Mouse (Mus musculus): ENCODE data around the gene Gm13090. TPM values are rescaled to one million over a fixed set of nuclear protein-coding genes. Genes with fewer than 3 reads are reported as not detected.

The Gm13090 gene
- polyA plus RNA-seq, 1 experiment, result not detected

- H3K27me3 ChIP-seq (ENCODE audit: control insufficient read depth, insufficient read depth, low read length), result no peaks in the 10 kb centered on the region; the same call in 1 of the 2 replicates
- no peak for TF ChIP-seq CTCF (IDR thresholded peaks at IDR 0.05; ENCODE audit: borderline replicate concordance, control insufficient read depth, extremely low read depth, insufficient read depth, low read length, poor library complexity)
- TF ChIP-seq POLR2A (IDR thresholded peaks at IDR 0.05; ENCODE audit: control insufficient read depth, extremely low read depth, insufficient read depth, low read length, poor library complexity), result no peak
- WGBS, result 82% methylated on average over 9 of the region's 9 CpGs
- no peak for DNase-seq
- no peaks in the 10 kb centered on the region for H3K36me3 ChIP-seq (ENCODE audit: control insufficient read depth, insufficient read depth, low read length)
- H3K4me1 ChIP-seq (replicated peaks; ENCODE audit: control insufficient read depth, insufficient read depth, low read length), result no peaks in the 10 kb centered on the region
- H3K4me3 ChIP-seq (ENCODE audit: control insufficient read depth, insufficient read depth, low read length), result no peak overlapping the region
- H3K27ac ChIP-seq (ENCODE audit: control insufficient read depth, insufficient read depth, low read length), result no peak overlapping the region
Measured at GRCm38 (mm10) chr4:151132493-151132892, 43.1 kb downstream of the Gm13090 start.

GRCm38 (mm10) chr4:151133760-151134159 lies 44.4 kb downstream of the Gm13090 start:
- no peak for DNase-seq
- no peaks in the 10 kb centered on the region; the same call in 1 of the 2 replicates for H3K27me3 ChIP-seq (ENCODE audit: control insufficient read depth, insufficient read depth, low read length)
- no peak overlapping the region for H3K27ac ChIP-seq (ENCODE audit: control insufficient read depth, insufficient read depth, low read length)
- 51% methylated on average over 4 of the region's 4 CpGs for WGBS
- no peaks in the 10 kb centered on the region for H3K36me3 ChIP-seq (ENCODE audit: control insufficient read depth, insufficient read depth, low read length)
- no peaks in the 10 kb centered on the region for H3K4me1 ChIP-seq (replicated peaks; ENCODE audit: control insufficient read depth, insufficient read depth, low read length)
- no peak overlapping the region for H3K4me3 ChIP-seq (ENCODE audit: control insufficient read depth, insufficient read depth, low read length)
- TF ChIP-seq POLR2A (IDR thresholded peaks at IDR 0.05; ENCODE audit: control insufficient read depth, extremely low read depth, insufficient read depth, low read length, poor library complexity), result no peak

- DNase-seq, result no peak
- Histone ChIP-seq H3K27ac (ENCODE audit: control insufficient read depth, insufficient read depth, low read length) (no peak overlapping the region), H3K27me3 (ENCODE audit: control insufficient read depth, insufficient read depth, low read length) (no peaks in the 10 kb centered on the region; the same call in 1 of the 2 replicates), H3K36me3 (ENCODE audit: control insufficient read depth, insufficient read depth, low read length) (no peaks in the 10 kb centered on the region), H3K4me3 (ENCODE audit: control insufficient read depth, insufficient read depth, low read length) (no peak overlapping the region), H3K4me1 (replicated peaks; ENCODE audit: control insufficient read depth, insufficient read depth, low read length) (no peaks in the 10 kb centered on the region)
- TF ChIP-seq POLR2A (IDR thresholded peaks at IDR 0.05; ENCODE audit: control insufficient read depth, extremely low read depth, insufficient read depth, low read length, poor library complexity) (no peak), CTCF (IDR thresholded peaks at IDR 0.05; ENCODE audit: borderline replicate concordance, control insufficient read depth, extremely low read depth, insufficient read depth, low read length, poor library complexity) (no peak)
- WGBS, result 78% methylated on average over 8 of the region's 8 CpGs
Measured at GRCm38 (mm10) chr4:151135491-151135890, 46.1 kb downstream of the Gm13090 start.

GRCm38 (mm10) chr4:151137701-151138100 lies 48.3 kb downstream of the Gm13090 start:
- WGBS, result 73% methylated on average over 5 of the region's 5 CpGs

GRCm38 (mm10) chr4:151138135-151138534 lies 48.8 kb downstream of the Gm13090 start:
- Histone ChIP-seq H3K4me1 (replicated peaks; ENCODE audit: control insufficient read depth, insufficient read depth, low read length) (no peaks in the 10 kb centered on the region), H3K27ac (ENCODE audit: control insufficient read depth, insufficient read depth, low read length) (no peak overlapping the region), H3K4me3 (ENCODE audit: control insufficient read depth, insufficient read depth, low read length) (no peak overlapping the region), H3K27me3 (ENCODE audit: control insufficient read depth, insufficient read depth, low read length) (no peaks in the 10 kb centered on the region; the same call in 1 of the 2 replicates), H3K36me3 (ENCODE audit: control insufficient read depth, insufficient read depth, low read length) (no peaks in the 10 kb centered on the region)
- no peak for DNase-seq
- TF ChIP-seq CTCF (IDR thresholded peaks at IDR 0.05; ENCODE audit: borderline replicate concordance, control insufficient read depth, extremely low read depth, insufficient read depth, low read length, poor library complexity) (no peak), POLR2A (IDR thresholded peaks at IDR 0.05; ENCODE audit: control insufficient read depth, extremely low read depth, insufficient read depth, low read length, poor library complexity) (no peak)
- WGBS, result 21% methylated on average over 10 of the region's 10 CpGs

More at GRCm38 (mm10) chr4:151137701-151138100, 48.3 kb downstream of the Gm13090 start:
- no peak overlapping the region for H3K4me3 ChIP-seq (ENCODE audit: control insufficient read depth, insufficient read depth, low read length)
- no peaks in the 10 kb centered on the region for H3K4me1 ChIP-seq (replicated peaks; ENCODE audit: control insufficient read depth, insufficient read depth, low read length)
- H3K27me3 ChIP-seq (ENCODE audit: control insufficient read depth, insufficient read depth, low read length), result no peaks in the 10 kb centered on the region; the same call in 1 of the 2 replicates
- DNase-seq, result no peak
- TF ChIP-seq POLR2A (IDR thresholded peaks at IDR 0.05; ENCODE audit: control insufficient read depth, extremely low read depth, insufficient read depth, low read length, poor library complexity) (no peak), CTCF (IDR thresholded peaks at IDR 0.05; ENCODE audit: borderline replicate concordance, control insufficient read depth, extremely low read depth, insufficient read depth, low read length, poor library complexity) (no peak)
- H3K36me3 ChIP-seq (ENCODE audit: control insufficient read depth, insufficient read depth, low read length), result no peaks in the 10 kb centered on the region
- no peak overlapping the region for H3K27ac ChIP-seq (ENCODE audit: control insufficient read depth, insufficient read depth, low read length)

- no peak for DNase-seq
- Histone ChIP-seq H3K27ac (ENCODE audit: control insufficient read depth, insufficient read depth, low read length) (no peak overlapping the region), H3K27me3 (ENCODE audit: control insufficient read depth, insufficient read depth, low read length) (no peaks in the 10 kb centered on the region; the same call in 1 of the 2 replicates), H3K4me3 (ENCODE audit: control insufficient read depth, insufficient read depth, low read length) (no peak overlapping the region), H3K36me3 (ENCODE audit: control insufficient read depth, insufficient read depth, low read length) (no peaks in the 10 kb centered on the region), H3K4me1 (replicated peaks; ENCODE audit: control insufficient read depth, insufficient read depth, low read length) (no peaks in the 10 kb centered on the region)
- TF ChIP-seq POLR2A (IDR thresholded peaks at IDR 0.05; ENCODE audit: control insufficient read depth, extremely low read depth, insufficient read depth, low read length, poor library complexity) (no peak), CTCF (IDR thresholded peaks at IDR 0.05; ENCODE audit: borderline replicate concordance, control insufficient read depth, extremely low read depth, insufficient read depth, low read length, poor library complexity) (no peak)
- WGBS, result 24% methylated on average over 2 of the region's 2 CpGs
Measured at GRCm38 (mm10) chr4:151138586-151138985, 49.2 kb downstream of the Gm13090 start.

All from thymus, adult 2 months (tissue).